Mouse (Mus musculus) inflammation-experienced regulatory T-cells, adult 6 months (primary cell): ENCODE data around the gene Tmem170. TPM values are rescaled to one million over a fixed set of nuclear protein-coding genes. Genes with fewer than 3 reads are reported as not detected.

Experiments
- ATAC-seq: one replicate; pipeline ENCODE4 v1.8.0; 2017
- polyA plus RNA-seq, 3 experiments: library from polyadenylated mRNA; unstranded; fragments of 100-300 nt; shearing (Covaris generic); gene quantifications; one replicate each; pipeline ENCODE4 v1.2.1; 2017

The Tmem170 gene
- polyA plus RNA-seq, 3 experiments from 2014 or later = 5.2 to 7.5 (median 7.2) TPM

GRCm38 (mm10) chr8:111813818-111814217 lies 62.7 kb downstream of the Tmem170 start:
- peak; percentile 25 for ATAC-seq

Other genes starting within 250 kb of the Tmem170 start
- gene Ldhd, start 246.4 kb downstream of the Tmem170 start, polyA plus RNA-seq = 1 to 10 TPM in 1 of 3 experiments, under 1 TPM in 2; 0.36 to 1.2 (median 0.95) TPM
- 10 to 100 TPM; 15.6 to 46.2 (median 33.0) TPM for gene Zfp1, start 233.3 kb downstream of the Tmem170 start, polyA plus RNA-seq
- gene Ctrb1, start 185.7 kb downstream of the Tmem170 start, polyA plus RNA-seq = not detected
- gene Bcar1, start 132.9 kb downstream of the Tmem170 start, polyA plus RNA-seq = under 1 TPM in 2 of 3 experiments, not detected in 1; 0.17 to 0.25 TPM
- 100 to 1,000 TPM; 110 to 121 (median 120) TPM for gene Cfdp1, start 22.5 kb downstream of the Tmem170 start, polyA plus RNA-seq
- gene Chst5, start 33.7 kb upstream of the Tmem170 start, polyA plus RNA-seq = not detected
- gene Tmem231, start 57.1 kb upstream of the Tmem170 start, polyA plus RNA-seq = 1 to 10 TPM in 2 of 3 experiments, under 1 TPM in 1; 0.97 to 2.0 (median 1.7) TPM
- gene Gabarapl2, start 64.0 kb upstream of the Tmem170 start, polyA plus RNA-seq = 100 to 1,000 TPM; 252 to 286 (median 255) TPM
- gene Adat1, start 115.6 kb upstream of the Tmem170 start, polyA plus RNA-seq = 1 to 10 TPM; 2.7 to 7.7 (median 6.8) TPM
- 100 to 1,000 TPM; 147 to 171 (median 151) TPM for gene Kars, start 134.6 kb upstream of the Tmem170 start, polyA plus RNA-seq
- gene Terf2ip, start 134.6 kb upstream of the Tmem170 start, polyA plus RNA-seq = 10 to 100 TPM in 2 of 3 experiments, 1 to 10 TPM in 1; 7.7 to 10.3 (median 10.2) TPM
- gene Gm6793, start 138.3 kb upstream of the Tmem170 start, polyA plus RNA-seq = 1 to 10 TPM in 2 of 3 experiments, under 1 TPM in 1; 0.58 to 1.4 (median 1.1) TPM